Mouse (Mus musculus) left cerebral cortex, adult 8-10 months (tissue): ENCODE results near the gene Ccdc106. TPM values are rescaled to one million over a fixed set of nuclear protein-coding genes. Genes with fewer than 3 reads are reported as not detected.
A peak's percentile ranks its signal among the peaks of the same experiment; 100 is the strongest.
"Not testable (repeated sequence)": the region's sequence is repeated elsewhere in the genome, so short reads cannot be mapped to it uniquely, and the experiment has no call there.

Experiments
- DNase-seq, 2 experiments: peaks; one replicate each; pipeline ENCODE4 v3.0.0; 2022; ENCODE audit warnings: low spot score in 2 of 2
- total RNA-seq, 4 experiments: library from RNA; stranded (reverse); gene quantifications; 2 replicates each; pipeline ENCODE4 v1.2.4; 2022

The Ccdc106 gene
- total RNA-seq, 4 experiments from 2014 or later: 55.7 to 63.0 (median 59.8) TPM

DNA sequence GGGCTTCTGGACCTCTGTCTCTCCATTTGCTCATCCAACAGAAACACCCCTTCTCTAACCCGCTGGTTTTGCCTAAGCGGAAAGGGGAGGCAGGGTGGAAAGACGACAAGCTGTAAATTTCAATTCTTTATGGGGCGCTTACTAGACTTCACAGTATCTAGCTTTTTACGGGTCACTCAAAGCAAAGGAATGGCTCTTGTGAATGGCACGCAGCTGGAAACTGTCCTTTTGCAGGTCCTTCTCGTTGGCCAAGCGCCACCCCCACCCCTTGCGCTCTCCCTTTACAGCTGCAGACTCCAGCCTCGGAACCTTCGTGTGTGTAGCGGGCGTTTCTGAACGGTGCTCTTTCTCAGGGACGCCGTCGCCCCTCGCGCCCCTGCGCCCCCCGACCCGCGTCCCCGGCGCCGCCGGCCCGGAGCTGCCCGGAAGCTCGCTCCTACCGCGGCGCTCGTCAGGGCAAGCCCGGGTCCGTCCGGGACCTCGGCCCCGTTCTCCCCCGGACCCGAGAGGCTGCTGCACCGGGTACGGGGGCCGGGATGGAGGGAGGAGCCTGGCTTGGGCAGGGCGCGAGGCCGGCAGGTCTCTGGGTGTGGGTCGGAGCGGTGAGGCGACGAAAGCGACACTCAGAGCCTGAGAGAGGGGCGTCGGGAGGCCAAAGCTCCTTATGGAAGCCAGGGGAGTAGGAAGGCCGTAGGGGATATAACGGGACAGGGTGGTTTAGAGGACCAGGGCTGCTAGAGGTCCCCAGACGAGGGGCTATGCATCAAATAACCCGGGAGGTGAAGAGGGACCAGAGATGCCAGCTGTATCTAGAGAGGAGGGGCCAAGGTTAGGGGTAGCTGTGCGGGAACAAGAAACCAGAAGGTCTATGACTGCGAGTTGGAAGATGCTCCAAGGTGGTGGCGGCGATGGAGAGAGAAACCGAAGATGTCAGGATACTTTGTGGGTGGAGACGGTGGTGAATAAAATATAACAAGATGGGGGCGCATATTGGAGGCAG, 31.1 kb downstream of the Ccdc106 start, which contains the start of gene Zfp580:
Gene Zfp580 (plus strand): TSS at position 346 of the 1,000 bp plus-strand sequence.
- peak in 1 of 2 experiments; percentile 76 for DNase-seq

DNA sequence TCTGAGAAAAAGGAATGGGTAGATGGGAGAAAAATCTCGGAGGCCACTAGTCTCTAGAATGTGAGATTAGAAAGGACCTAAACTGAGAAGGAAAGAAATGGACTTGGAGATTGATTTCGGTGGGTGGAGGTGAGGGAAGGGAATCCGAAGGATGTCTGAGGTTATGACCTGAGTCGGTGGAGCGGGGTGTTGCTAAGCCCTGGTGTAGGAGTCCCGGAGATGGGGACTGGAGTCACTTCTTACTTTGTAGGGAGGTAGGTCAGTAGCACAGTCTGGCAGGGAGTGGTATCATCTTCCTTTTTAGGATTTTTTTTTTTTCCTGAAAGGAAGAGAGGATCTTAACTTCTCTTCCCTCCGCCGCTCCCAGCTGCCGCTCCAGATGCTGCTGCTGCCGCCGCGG, 32.1 kb downstream of the Ccdc106 start:
- DNase-seq: no peak

DNA sequence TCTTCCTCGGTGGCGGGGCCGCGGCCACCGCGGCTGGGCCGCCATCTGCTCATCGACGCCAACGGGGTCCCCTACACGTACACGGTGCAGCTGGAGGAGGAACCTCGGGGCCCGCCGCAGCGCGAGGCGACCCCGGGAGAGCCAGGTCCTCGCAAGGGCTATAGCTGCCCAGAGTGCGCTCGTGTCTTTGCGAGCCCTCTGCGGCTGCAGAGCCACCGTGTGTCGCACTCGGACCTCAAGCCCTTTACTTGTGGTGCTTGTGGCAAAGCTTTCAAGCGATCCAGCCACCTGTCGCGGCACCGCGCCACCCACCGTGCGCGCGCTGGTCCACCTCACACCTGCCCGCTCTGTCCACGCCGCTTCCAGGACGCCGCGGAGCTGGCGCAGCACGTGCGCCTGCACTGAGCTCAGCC, 32.6 kb downstream of the Ccdc106 start:
- DNase-seq: no peak

DNA sequence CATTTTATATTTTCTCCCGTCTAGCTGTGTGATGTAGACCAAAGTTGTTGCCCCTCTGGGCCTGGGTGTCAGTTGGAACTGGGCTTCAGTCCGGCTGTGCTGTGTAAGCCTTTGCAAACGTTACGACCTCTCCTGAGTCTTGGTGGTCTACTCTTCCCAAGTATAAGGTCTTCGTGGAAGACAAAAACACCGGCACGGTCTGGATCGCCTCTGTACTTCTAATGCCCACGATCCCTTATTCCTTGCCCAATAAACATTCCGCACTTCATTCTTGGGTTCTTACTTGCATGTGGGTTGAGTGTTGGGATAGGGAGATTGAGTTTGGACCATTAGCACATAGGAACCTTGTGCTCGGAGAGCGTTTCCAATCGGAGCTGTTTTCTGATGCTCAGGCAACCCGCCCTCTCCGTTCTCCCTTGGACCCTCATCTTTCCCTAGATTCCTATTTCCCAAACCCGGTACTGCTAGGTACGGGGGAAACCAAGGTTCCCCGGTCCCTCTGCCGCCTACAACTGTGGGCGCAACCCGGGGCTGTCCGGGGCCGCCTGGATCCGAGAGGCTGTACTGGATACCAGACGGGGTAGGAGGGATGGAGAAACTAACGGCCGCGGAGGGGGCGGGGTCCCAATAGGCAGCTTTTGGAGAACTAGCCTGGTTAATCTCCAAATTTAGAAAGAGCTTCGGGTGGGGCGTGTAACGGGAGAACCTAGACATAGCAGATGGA, 33.3 kb downstream of the Ccdc106 start:
- DNase-seq: no peak

DNA sequence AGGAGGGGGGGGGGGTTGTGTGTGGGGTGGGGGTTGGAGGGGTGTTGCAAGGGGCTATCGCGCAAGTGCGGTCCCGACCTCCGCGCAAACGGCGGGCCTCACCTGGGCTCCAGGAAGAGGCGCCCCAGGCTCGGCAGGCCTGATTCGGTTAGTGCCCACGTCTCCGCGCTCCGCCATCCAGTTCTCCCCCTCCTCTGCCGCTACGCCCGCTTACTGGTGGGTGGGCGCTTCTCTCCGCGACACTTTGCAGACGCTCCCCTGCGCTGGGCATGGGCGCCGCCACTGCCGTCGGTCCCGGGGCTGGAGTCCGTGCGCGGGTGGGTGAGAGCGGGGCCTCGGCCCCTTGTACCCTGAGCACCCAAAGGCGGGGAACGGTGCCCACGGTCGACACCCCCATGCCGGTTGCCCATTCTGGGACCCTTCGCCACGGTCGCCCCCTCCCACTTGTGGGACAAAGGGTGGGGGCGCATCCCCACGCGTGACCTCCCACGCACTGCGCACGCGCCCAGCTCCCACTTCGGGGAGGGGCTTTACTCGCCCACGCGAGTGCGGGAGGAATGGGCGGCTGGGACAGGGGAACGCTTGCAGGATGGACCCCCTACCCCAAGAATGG, 36.4 kb downstream of the Ccdc106 start:
- peak in 1 of 2 experiments; percentile 54 for DNase-seq

DNA sequence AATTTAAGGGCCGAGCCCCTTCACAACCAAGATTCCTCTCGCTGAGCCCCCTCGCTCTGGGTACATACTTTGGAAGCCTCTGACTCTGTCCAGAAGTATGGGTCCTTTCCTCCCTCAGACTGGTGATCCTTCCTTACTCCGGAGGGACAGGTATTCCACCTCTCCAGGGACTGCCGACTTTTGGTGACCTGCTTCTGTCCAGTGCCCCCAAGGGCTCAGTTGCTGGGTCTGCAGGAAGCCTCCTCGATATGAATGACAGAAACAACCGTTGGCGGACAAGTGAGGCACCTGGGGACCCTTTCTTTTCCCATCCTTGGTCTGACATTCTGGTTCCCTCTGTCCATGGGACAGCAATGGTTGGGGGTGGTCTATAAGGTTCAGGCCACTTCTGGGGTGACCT, 37.0 kb downstream of the Ccdc106 start:
- DNase-seq: no peak

DNA sequence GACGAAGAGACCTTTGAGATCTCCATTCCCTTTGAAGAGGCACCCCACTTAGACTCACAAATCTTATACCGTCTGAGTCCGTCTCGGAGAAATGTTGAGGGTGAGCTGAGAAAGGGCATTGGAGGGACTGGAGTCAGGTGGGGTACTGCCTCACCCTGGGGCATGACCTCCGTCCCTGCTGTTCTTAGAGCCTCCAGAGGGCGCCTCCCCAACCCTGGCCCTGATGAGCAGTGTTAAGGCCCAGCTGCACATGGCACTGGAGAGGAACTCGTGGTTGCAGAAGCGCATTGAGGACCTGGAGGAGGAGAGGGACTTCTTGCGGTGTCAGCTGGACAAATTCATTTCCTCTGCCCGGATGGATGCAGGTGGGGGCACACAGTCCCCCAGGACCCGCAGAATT, 37.5 kb downstream of the Ccdc106 start:
- DNase-seq: no peak

DNA sequence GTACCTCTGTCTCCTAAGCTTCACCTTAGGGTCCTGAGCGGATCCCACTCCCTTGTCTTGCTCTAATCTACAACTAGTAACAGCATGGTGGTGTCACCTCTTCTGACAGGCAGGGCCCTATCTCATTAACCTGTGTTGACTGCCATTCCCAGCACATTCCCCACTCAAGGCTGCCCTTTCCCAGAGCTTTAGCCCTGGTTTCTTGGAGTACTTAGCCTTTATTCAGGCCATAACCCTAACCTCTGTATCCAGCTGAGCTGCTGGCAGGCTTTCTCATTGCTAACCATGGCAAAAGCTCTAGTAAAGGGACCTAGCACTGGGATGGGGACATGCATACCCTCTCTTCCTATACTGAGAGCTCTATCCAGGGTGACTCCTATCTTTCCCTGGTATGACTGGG, 38.3 kb downstream of the Ccdc106 start:
- no peak for DNase-seq

DNA sequence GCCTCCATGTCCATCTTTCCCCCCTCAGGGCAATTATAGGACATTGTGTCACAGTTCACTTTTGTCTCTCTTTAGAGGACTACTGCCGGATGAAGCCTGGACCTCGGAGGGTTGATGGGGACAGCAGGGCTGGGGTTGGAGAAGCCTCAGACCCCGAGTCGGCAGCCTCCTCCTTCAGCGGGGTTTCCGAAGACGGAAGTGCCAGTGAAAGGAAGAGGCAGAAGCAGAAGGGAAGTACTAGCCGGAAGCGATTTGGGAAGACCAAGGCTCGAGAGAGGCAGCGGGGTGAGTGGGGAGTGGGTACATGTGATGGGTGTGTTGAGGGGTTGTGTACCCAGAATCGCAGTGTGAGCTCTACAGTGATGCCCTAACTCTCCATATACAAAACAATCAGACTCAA, 39.1 kb downstream of the Ccdc106 start:
- DNase-seq: no peak

DNA sequence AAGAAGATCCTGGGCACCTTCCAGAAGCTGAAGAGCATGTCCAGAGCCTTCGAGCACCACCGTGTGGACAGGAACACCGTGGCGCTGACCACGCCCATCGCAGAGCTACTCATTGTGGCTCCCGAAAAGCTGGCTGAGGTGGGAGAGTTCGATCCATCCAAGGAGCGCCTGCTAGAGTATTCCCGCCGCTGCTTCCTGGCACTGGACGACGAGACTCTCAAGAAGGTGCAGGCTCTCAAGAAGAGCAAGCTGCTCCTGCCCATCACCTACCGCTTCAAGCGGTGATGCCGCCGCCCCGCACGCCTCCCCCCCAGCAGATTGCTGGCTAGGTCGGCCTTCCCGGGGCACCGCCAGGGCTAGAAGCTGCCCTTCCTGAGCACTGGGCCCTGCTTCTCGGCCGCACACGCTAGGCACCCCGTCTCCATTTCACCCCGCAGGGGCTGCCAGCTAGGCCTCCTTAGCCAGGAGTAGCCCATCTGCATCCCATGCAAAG, 39.9 kb downstream of the Ccdc106 start:
- peak in 1 of 2 experiments; percentile 82 for DNase-seq

DNA sequence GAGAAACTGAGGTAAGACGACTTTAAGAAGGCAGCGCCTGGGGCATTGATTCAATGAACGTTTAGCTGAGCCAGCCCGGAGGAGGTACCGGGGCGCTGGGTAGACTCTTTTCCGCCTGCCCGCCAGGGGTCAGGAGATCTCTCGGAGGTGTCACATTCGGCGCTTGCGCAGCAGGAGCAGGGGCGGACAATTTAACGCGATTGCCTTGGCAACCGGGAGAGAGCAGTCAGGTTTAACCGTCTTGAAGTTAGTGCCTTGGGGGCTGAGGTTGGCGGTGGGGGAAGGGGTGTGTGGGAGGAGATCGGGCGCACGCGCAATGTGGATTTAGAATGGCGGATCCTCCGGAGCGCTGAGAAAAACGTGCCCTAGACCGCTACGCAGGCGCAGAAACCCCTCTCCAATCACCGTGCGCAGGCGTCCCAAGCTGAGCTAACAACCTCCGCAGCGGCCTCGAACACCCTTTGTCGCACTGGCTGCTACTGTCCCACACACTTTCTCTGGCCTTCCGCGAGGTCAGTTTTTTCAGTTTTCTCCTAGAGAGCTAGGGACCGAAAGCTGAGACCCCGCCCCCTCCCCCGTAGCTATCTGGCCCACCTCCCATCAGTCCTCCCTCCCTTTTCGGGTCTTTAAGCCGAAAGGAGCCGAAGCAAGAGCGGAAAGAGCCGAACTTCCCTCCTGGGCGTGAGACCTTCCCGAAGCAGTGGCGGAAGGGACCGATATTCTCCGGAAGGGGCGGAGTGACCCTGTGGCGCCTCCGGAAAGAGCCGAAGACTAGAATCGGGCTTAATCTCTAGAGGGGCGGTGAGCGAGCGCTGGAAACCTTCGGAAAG, 40.8 kb downstream of the Ccdc106 start:
- peak; percentile 96 to 98 for DNase-seq

DNA sequence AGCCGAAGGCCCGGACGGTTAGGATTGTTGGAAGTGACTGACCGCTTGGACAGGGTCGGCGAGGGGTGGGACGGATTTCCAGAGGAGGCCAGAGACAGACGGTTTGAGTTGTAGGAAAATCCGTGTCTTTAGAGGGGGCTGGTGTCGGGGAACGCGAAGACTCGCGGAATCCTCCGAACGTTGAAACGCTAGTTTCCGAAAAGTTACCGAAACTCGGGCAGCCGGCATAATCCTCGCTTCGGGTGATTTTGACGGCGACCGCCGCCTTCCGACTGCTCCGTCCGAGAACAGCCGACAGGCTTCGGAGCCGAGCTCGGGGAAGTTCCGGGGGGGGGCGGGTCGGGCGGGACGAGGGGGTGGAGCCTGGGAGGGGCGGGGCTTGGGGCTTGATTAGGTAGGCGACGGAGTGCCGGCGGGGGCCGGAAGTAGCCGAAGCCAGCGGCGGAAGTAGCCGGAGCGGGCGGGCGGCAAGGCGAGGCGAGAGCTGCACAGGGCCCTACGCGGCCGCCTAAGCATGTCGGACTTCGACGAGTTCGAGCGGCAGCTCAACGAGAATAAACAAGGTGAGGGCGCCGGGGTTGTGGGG, 41.5 kb downstream of the Ccdc106 start, which contains the start of gene U2af2:
Gene U2af2 (plus strand): TSS at position 370 of the 586 bp plus-strand sequence.
- DNase-seq: peak; percentile 82 to 92

DNA sequence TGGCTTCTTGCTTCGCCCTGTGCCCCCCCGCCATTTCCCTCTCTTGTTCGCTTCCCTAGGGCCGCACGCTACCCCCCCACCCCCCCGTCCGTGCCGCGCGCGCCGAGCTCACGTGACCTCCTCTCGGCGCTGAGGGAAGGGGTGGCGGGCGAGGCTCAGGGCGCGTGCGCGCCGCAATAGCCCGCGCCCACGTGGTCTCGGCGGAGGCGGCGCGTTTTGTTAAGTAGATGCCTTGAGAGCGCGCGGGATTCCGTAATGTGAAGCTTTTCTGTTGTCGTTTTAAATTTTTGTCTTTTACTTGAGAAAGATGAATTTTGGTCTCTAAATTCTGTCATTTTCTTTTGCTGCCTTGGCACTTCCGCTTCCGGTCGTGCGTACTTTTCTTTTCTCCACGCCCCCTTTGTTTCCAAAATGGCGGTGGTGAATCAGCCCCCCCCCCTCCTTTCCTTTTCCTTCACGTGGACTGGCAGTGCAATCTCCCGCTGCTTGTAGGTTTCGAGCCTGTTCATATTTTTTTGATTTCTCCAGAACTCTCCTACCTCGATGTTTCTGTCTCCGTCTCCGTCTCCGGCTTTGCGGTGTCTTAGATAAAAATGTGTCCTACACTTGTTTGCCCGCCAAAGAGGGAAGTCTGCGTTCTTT, 42.1 kb downstream of the Ccdc106 start:
- no peak for DNase-seq

DNA sequence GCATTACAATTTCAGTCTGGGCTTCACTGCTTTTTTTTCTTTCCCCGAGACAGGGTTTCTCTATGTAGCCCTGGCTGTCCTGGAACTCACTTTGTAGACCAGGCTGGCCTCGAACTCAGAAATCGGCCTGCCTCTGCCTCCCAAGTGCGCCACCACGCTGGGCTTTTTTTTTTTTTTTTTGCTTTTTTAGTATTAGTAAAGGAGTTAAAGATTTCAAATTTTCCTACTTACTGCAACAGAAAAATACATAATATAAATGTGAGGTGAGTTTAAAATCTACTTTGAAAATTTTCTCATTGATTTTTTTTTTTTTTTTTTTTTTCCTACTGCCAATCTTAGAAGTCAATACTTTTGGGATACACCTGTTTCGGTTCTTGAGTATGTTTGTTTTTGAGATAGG, 44.5 kb downstream of the Ccdc106 start:
- no peak for DNase-seq

DNA sequence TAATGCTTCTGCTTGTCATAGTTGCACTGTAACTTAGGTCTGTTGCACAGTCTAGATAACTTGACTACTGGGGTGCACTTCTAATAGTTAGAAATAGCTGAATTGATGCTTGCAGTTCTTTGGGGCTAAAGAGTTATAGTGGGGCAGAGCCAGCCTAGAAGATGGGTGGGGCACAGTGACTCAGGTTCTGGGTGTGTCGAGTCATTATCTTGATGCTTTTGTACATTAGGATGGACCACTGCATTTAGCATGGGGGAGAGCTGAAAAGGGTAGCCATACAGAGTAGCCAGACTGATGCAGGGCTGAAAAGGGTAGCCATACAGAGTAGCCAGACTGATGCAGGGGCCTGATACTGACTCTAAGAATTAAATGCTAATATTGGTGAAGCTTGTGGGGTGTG, 53.2 kb downstream of the Ccdc106 start:
- DNase-seq: no peak

DNA sequence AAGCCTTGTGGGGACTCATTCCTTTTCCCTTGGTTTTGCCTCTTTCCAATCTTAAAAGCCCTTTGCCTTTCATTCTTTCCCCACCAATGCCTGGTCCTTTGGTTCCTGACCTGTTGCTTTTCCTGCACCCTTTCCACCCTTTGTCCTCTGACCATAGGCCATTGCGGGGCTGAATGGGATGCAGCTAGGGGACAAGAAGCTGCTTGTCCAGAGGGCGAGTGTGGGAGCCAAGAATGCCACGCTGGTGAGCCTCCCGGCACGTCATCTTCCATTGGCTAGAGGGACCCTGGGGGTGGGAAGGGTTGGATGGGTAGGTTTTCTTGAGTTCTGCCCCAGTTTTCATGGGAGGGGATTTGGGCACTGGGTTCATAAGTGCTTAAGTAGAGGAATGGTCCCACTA, 54.6 kb downstream of the Ccdc106 start:
- DNase-seq: no peak

DNA sequence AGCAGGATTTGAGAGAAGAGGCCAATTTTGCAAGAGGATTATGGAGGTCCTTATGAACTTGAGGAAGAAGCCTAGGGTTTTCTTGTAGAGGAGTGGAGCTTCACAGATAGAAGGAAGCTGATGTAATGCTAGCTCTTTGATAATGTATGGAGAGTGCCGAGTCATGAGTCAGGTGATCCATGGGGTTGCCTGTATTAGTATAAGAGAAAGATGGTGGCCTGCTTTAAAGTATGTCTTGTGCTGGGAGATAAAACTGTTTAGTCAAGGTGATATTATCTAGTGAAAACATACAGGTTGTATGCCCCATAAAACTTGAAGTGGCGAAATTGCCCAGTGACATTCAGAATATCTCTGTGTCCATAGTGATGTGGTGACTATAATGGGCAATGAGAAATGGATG, 56.6 kb downstream of the Ccdc106 start:
- DNase-seq: no peak

DNA sequence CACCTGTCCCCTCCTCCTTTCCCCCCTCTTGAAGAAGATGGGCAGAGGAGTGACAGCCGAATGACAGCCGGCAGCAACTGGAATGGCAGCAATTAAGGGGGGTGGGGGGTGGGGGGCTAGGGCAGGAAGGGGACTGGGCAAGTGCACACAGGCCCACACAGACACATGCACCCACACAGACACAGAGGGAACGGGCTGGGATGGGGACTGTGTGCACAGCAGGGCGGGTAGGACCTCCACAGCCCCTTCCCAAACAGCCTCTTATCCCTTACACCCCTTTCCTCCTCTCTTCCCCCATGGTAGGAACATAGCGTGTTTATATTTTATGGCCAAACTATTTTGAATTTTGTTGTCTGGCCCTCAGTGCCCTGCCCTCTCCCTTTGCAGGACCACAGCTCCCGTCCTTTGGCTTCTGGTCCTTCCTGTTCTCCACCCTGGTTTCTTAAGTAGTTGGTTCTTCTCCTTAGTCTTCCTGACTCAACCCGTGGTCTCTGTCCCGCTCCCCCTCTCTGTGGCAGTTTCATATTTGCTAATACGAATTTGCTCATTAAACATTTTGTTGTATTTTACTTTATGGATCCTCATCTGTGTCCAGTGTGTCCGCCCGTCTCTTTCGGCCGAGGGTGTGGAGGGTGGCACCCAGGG, 59.1 kb downstream of the Ccdc106 start:
- not testable (repeated sequence) for DNase-seq
